Mouse (Mus musculus) hematopoietic multipotent progenitor cell, adult 10-12 weeks (in vitro differentiated cells): ENCODE measurements around the gene Gm10638. TPM values are rescaled to one million over a fixed set of nuclear protein-coding genes. Genes with fewer than 3 reads are reported as not detected.

Experiments
- polyA plus RNA-seq: library from polyadenylated mRNA; stranded (reverse); fragments of >175 nt; gene quantifications from 2 replicates; pipeline ENCODE4 v1.2.3, GENCODE M21; 2012; ENCODE audit warnings: low replicate concordance

The Gm10638 gene
- 0.85 and 1.3 TPM in 2 replicates for polyA plus RNA-seq

DNA sequence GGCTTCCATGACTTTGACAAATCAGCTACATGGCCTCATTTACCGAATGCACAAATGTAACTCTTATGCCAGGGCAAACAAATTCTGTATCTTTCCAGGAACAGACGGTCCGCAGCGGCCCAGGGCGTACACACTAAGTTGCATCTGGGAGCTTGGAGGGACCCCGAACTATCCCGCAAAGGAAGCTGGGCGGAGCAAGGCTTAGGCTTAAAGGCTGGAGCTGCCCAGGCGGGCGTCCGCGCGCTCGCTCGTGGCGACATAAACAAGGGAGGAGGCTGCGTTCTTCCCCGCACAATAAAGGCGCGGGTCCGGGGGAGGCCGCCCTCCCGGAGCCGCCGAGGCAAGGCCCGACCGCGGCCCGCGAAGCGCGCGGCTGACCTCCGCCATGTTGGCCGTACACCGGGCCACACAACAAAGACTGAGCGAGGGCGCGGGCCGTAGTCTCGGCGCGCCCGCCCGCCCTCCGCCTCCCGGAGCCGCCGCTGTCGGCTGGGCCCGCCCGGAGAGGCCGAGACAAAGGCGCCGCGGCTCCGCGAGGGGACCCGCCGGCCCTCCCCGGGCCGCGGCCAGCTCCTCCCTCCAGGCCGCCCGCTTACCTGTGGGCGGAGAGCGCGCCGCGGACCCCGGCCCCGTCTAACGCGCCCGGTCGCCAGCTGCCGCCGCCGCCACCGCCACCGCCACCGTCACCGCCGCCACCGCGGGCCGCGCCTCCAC, at the start of gene Gm10638, which contains the start of gene Siah1a:
Gene Gm10638 (plus strand): TSS at position 479 of the 714 bp plus-strand sequence.
Gene Siah1a (minus strand): TSS at position 714 of the 714 bp plus-strand sequence.

Other genes starting within 250 kb of the Gm10638 start
- not detected in 2 replicates for gene Abcc12, start 165.0 kb upstream of the Gm10638 start, polyA plus RNA-seq
- 16.4 and 70.3 TPM in 2 replicates for gene Lonp2, start 121.7 kb upstream of the Gm10638 start, polyA plus RNA-seq
- 7.9 and 10.2 TPM in 2 replicates for gene Siah1a, start 235 bp downstream of the Gm10638 start, polyA plus RNA-seq
- gene N4bp1, start 139.6 kb downstream of the Gm10638 start, polyA plus RNA-seq = 15.5 and 23.0 TPM in 2 replicates